Mouse (Mus musculus) hindbrain, embryonic 10.5 days (tissue): Measurements from ENCODE around the gene 5031439G07Rik. TPM values are rescaled to one million over a fixed set of nuclear protein-coding genes. Genes with fewer than 3 reads are reported as not detected.

ENCODE experiments used
- DNase-seq: peaks from one replicate; pipeline ENCODE4 v3.0.0-alpha.2; 2017; ENCODE audit warnings: low spot score
- H3K27ac ChIP-seq: fragments of 300-500 bp; sonication (generic); 2 replicates; pipeline ENCODE4 v1.5.1; 2016; ENCODE audit warnings: mild to moderate bottlenecking, moderate library complexity
- H3K27me3 ChIP-seq: fragments of 300-500 bp; sonication (generic); 2 replicates; pipeline ENCODE4 v1.6.1; 2016; ENCODE audit warnings: mild to moderate bottlenecking; ENCODE audit not compliant: poor library complexity, insufficient read depth, severe bottlenecking
- H3K36me3 ChIP-seq: fragments of 300-500 bp; sonication (generic); 2 replicates; pipeline ENCODE4 v1.6.1; 2016; ENCODE audit warnings: mild to moderate bottlenecking, moderate library complexity
- H3K4me1 ChIP-seq: fragments of 300-500 bp; sonication (generic); replicated peaks from 2 replicates; pipeline ENCODE4 v1.6.1; 2016; ENCODE audit warnings: mild to moderate bottlenecking
- H3K4me3 ChIP-seq: fragments of 300-500 bp; sonication (generic); 2 replicates; pipeline ENCODE4 v1.5.1; 2016; ENCODE audit warnings: mild to moderate bottlenecking, moderate library complexity
- H3K9me3 ChIP-seq: fragments of 300-500 bp; sonication (generic); 2 replicates; pipeline ENCODE4 v1.6.1; 2016; ENCODE audit warnings: mild to moderate bottlenecking, moderate library complexity
- WGBS: fragments of 180-500 bp; shearing (Covaris S2); methylation state at CpG from one replicate; pipeline ENCODE4 v1.1.7; 2016; 5-methylcytosine and 5-hydroxymethylcytosine counted together
- polyA plus RNA-seq: library from polyadenylated mRNA; unstranded; fragments of >200 nt; fragmentation: Nextera tagmentation; extraction: Ambion mirVana; gene quantifications from 2 replicates; pipeline ENCODE4 v1.2.1, GENCODE M21; 2016

5031439G07Rik gene
- polyA plus RNA-seq, 1 experiment from 2014 or later = 11.2 TPM

GRCm38 (mm10) chr15:84987020-84987815 lies 1.1 kb downstream of the 5031439G07Rik start:
- DNase-seq = no peak
- Histone ChIP-seq H3K4me1 (peaks cover 49% of the 10 kb centered on the region), H3K27me3 (peaks cover 13% of the 10 kb centered on the region; the same call in 1 of the 2 replicates), H3K36me3 (0 out of 2 replicates have a peak, but pooled peaks cover 5% of the 10 kb centered on the region), H3K4me3 (peak overlapping the region; percentile 89), H3K27ac (peak overlapping the region; percentile 91), H3K9me3 (no peaks in the 10 kb centered on the region)
- under 1% methylated on average over 53 of the region's 53 CpGs for WGBS

- DNase-seq = no peak
- Histone ChIP-seq H3K27me3 (peaks cover 13% of the 10 kb centered on the region; the same call in 1 of the 2 replicates), H3K4me3 (peak overlapping the region; percentile 89), H3K36me3 (peaks cover 8% of the 10 kb centered on the region; the same call in 1 of the 2 replicates), H3K27ac (peak overlapping the region; percentile 91), H3K9me3 (no peaks in the 10 kb centered on the region), H3K4me1 (peaks cover 49% of the 10 kb centered on the region)
- 69% methylated on average over 4 of the region's 4 CpGs for WGBS
Observed at GRCm38 (mm10) chr15:84986171-84987019, 2.0 kb downstream of the 5031439G07Rik start.

GRCm38 (mm10) chr15:84985516-84986160 lies 2.7 kb downstream of the 5031439G07Rik start:
- 89% methylated on average over 12 of the region's 12 CpGs for WGBS
- no peak overlapping the region for H3K27ac ChIP-seq
- no peaks in the 10 kb centered on the region for H3K9me3 ChIP-seq
- peaks cover 8% of the 10 kb centered on the region; the same call in 1 of the 2 replicates for H3K36me3 ChIP-seq
- H3K4me3 ChIP-seq = peak overlapping the region; percentile 1; the same call in 1 of the 2 replicates
- H3K4me1 ChIP-seq = peaks cover 49% of the 10 kb centered on the region
- DNase-seq = no peak
- peaks cover 13% of the 10 kb centered on the region; the same call in 1 of the 2 replicates for H3K27me3 ChIP-seq

- DNase-seq = no peak
- 88% methylated on average over 7 of the region's 7 CpGs for WGBS
- Histone ChIP-seq H3K4me3 (no peak overlapping the region), H3K36me3 (peaks cover 17% of the 10 kb centered on the region; the same call in 1 of the 2 replicates), H3K9me3 (no peaks in the 10 kb centered on the region), H3K4me1 (peaks cover 49% of the 10 kb centered on the region), H3K27me3 (0 out of 2 replicates have a peak, but pooled peaks cover under 1% of the 10 kb centered on the region), H3K27ac (no peak overlapping the region)
Observed at GRCm38 (mm10) chr15:84983721-84984120, 4.6 kb downstream of the 5031439G07Rik start.

GRCm38 (mm10) chr15:84982888-84983287 lies 5.5 kb downstream of the 5031439G07Rik start:
- H3K9me3 ChIP-seq = no peaks in the 10 kb centered on the region
- 85% methylated on average over 3 of the region's 3 CpGs for WGBS

GRCm38 (mm10) chr15:84981609-84982313 lies 6.6 kb downstream of the 5031439G07Rik start:
- Histone ChIP-seq H3K4me3 (no peak overlapping the region), H3K27ac (no peak overlapping the region), H3K4me1 (peaks cover 48% of the 10 kb centered on the region), H3K36me3 (peaks cover 26% of the 10 kb centered on the region), H3K9me3 (no peaks in the 10 kb centered on the region), H3K27me3 (no peaks in the 10 kb centered on the region)
- 92% methylated on average over 9 of the region's 9 CpGs for WGBS
- DNase-seq = no peak

More at GRCm38 (mm10) chr15:84982888-84983287, 5.5 kb downstream of the 5031439G07Rik start:
- H3K4me1 ChIP-seq = peaks cover 42% of the 10 kb centered on the region
- H3K27me3 ChIP-seq = no peaks in the 10 kb centered on the region
- DNase-seq = no peak
- H3K4me3 ChIP-seq = no peak overlapping the region
- H3K36me3 ChIP-seq = peaks cover 23% of the 10 kb centered on the region
- no peak overlapping the region for H3K27ac ChIP-seq

GRCm38 (mm10) chr15:84975729-84976128 lies 12.6 kb downstream of the 5031439G07Rik start:
- no peak for DNase-seq
- no peak overlapping the region for H3K4me3 ChIP-seq
- H3K27ac ChIP-seq = peak overlapping the region; percentile 60
- no peaks in the 10 kb centered on the region for H3K27me3 ChIP-seq
- H3K9me3 ChIP-seq = no peaks in the 10 kb centered on the region
- peaks cover 22% of the 10 kb centered on the region for H3K36me3 ChIP-seq
- peaks cover 58% of the 10 kb centered on the region for H3K4me1 ChIP-seq
- whole genome bisulfite sequencing = 38% methylated on average over 4 of the region's 4 CpGs

GRCm38 (mm10) chr15:84973544-84973871 lies 14.8 kb downstream of the 5031439G07Rik start:
- Histone ChIP-seq H3K27me3 (no peaks in the 10 kb centered on the region), H3K4me3 (peak overlapping the region; percentile 4; the same call in 1 of the 2 replicates), H3K9me3 (no peaks in the 10 kb centered on the region), H3K4me1 (peaks cover 53% of the 10 kb centered on the region), H3K27ac (peak overlapping the region; percentile 68), H3K36me3 (peaks cover 29% of the 10 kb centered on the region)
- no peak for DNase-seq
- WGBS = 19% methylated on average over 3 of the region's 3 CpGs

GRCm38 (mm10) chr15:84972860-84973543 lies 15.3 kb downstream of the 5031439G07Rik start:
- peaks cover 53% of the 10 kb centered on the region for H3K4me1 ChIP-seq
- 53% methylated on average over 8 of the region's 8 CpGs for WGBS
- H3K4me3 ChIP-seq = peak overlapping the region; percentile 4; the same call in 1 of the 2 replicates
- peaks cover 24% of the 10 kb centered on the region for H3K36me3 ChIP-seq
- H3K27ac ChIP-seq = peak overlapping the region; percentile 68
- no peaks in the 10 kb centered on the region for H3K27me3 ChIP-seq
- DNase-seq = peak; percentile 38
- H3K9me3 ChIP-seq = no peaks in the 10 kb centered on the region

- Histone ChIP-seq H3K27me3 (no peaks in the 10 kb centered on the region), H3K4me3 (no peak overlapping the region), H3K9me3 (no peaks in the 10 kb centered on the region), H3K27ac (no peak overlapping the region), H3K36me3 (peaks cover 20% of the 10 kb centered on the region), H3K4me1 (peaks cover 12% of the 10 kb centered on the region)
- DNase-seq = no peak
- WGBS = 91% methylated on average over 4 of the region's 4 CpGs
Observed at GRCm38 (mm10) chr15:84968534-84968933, 19.8 kb downstream of the 5031439G07Rik start.

GRCm38 (mm10) chr15:84965575-84966360 lies 22.6 kb downstream of the 5031439G07Rik start:
- WGBS = 64% methylated on average over 7 of the region's 7 CpGs
- H3K36me3 ChIP-seq = peaks cover 16% of the 10 kb centered on the region
- H3K27ac ChIP-seq = no peak overlapping the region
- no peaks in the 10 kb centered on the region for H3K27me3 ChIP-seq
- H3K4me3 ChIP-seq = no peak overlapping the region
- H3K4me1 ChIP-seq = peaks cover 5% of the 10 kb centered on the region
- no peaks in the 10 kb centered on the region for H3K9me3 ChIP-seq
- DNase-seq = peak; percentile 58
